Mouse (Mus musculus) ovary, postnatal 10 days (tissue): ENCODE results near the gene Prl7a2.

Experiments used
- DNase-seq: peaks from one replicate; pipeline ENCODE4 v3.0.0; 2022; ENCODE audit warnings: low spot score

The Prl7a2 gene

GRCm38 (mm10) chr13:27667936-27668335, at the start of gene Prl7a2:
Gene Prl7a2 (minus strand): TSS chr13:27668036.
- DNase-seq = no peak

DNA sequence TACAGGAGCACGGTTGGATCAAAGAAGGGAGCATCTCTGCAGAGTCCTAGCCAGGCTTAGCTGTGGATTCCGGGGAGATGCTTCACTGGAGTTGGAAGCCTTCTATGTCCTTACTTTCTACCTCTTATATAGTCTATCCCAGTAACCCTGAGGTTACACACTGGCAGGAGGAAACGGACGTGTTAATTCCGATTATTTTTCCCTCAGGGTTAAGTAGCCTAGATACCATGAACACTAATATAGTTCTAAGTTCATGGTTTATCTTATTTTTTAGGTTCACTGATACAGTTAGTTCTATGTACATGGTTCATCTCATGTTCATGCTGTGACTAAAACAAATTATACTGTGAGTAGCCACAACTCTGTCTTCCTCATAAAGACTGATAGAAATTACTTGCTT, 48.8 kb upstream of the Prl7a2 start, which contains the start of gene Prl7d1:
Gene Prl7d1, minus strand, starts transcription at position 101 of the 400 bp plus-strand sequence.
- DNase-seq = no peak

GRCm38 (mm10) chr13:27706521-27706920, 38.7 kb upstream of the Prl7a2 start:
- no peak for DNase-seq

GRCm38 (mm10) chr13:27660747-27661146, 7.1 kb downstream of the Prl7a2 start:
- DNase-seq = no peak

DNA sequence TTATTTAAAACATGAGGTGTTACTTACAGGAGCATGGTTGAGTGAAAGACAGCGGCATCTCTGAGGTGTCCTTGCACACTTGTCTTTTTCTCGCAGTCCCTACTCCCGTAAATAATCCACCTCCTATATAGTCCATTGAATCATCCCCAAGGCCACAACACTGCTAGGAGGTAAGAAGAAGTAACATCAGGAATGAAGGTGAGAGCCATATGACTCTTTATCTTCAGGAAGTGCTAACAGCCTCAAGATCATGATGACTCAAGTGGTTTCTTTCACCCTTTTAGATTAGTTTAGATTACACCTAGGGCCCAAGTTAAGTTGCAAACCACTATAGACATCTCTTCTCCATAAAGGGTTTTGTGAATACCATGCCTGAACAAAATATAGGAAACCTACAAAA, 25.4 kb downstream of the Prl7a2 start, which contains the start of gene Prl7a1:
Gene Prl7a1, minus strand, starts transcription at position 101 of the 400 bp plus-strand sequence.
- no peak for DNase-seq

GRCm38 (mm10) chr13:27610482-27610881, 57.4 kb downstream of the Prl7a2 start, which contains the start of gene Prl7b1:
Gene Prl7b1 (minus strand): TSS chr13:27610582.
- DNase-seq = no peak
